Comparison of ENCODE assay signal across 31 mouse cellular contexts in the genomic region with DNA sequence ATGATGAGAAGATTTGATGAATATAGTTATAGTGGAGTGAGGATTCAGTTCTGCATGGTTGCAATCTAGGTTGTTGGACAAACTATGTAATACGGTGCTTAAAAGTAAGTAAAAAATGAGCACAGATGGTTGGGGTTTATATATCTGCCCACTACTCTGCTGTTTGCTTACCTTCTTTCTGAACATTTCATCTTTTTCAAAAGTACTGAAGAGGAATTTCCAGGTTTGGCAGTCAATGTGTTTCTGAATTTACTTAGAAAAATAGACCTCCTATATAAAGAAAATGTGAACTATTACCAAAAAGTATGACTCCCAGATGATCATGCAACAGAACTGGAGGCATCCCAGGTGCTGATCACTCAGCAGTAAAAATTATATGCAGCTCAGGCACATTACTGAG.
"Had no signal": no experiment of that assay in that cellular context is flagged by ENCODE, and none has a peak within 500 bp of the region (broad histone marks: within the 10 kb centered on the region; RNA-seq: fewer than 3 reads in every experiment).

No protein-coding gene starts in this region.

- H3K4me3 ChIP-seq: limb, embryonic 10.5 days; limb, embryonic 12.5 days; limb, embryonic 13.5 days; limb, embryonic 15.5 days; liver, embryonic 12.5 days; liver, embryonic 13.5 days; liver, embryonic 15.5 days; lung, embryonic 15.5 days; megakaryocyte, embryonic 14.5 days; midbrain, embryonic 10.5 days; midbrain, embryonic 12.5 days; midbrain, embryonic 13.5 days; midbrain, embryonic 15.5 days; myocyte; neural tube, embryonic 12.5 days had no signal

- H3K9me3 ChIP-seq: limb, embryonic 10.5 days; limb, embryonic 12.5 days; limb, embryonic 13.5 days; limb, embryonic 15.5 days; liver, embryonic 12.5 days; liver, embryonic 13.5 days; liver, embryonic 15.5 days; lung, embryonic 15.5 days; megakaryocyte, embryonic 14.5 days; midbrain, embryonic 10.5 days; midbrain, embryonic 12.5 days; midbrain, embryonic 13.5 days; midbrain, embryonic 15.5 days; neural tube, embryonic 12.5 days had no signal

- DNase-seq: left cerebral cortex, postnatal 4 days; liver; liver, embryonic 13.5 days; liver, postnatal 0 days; lung, adult 18-20 months; lung, adult 2 months; lung, embryonic 14.5 days; lung, postnatal 10 days; lung, postnatal 14 days; lung, postnatal 36 days; lung, postnatal 4 days had no signal

- H3K4me2 ChIP-seq: limb, embryonic 12.5 days; limb, embryonic 13.5 days; limb, embryonic 15.5 days; liver, embryonic 11.5 days; liver, embryonic 12.5 days; liver, embryonic 13.5 days; liver, embryonic 15.5 days; lung, embryonic 14.5 days; lung, embryonic 15.5 days; midbrain, embryonic 11.5 days; midbrain, embryonic 12.5 days; midbrain, embryonic 13.5 days; midbrain, embryonic 15.5 days; neural tube, embryonic 12.5 days had no signal

- H3K27ac ChIP-seq: limb, embryonic 10.5 days; limb, embryonic 12.5 days; limb, embryonic 13.5 days; limb, embryonic 15.5 days; liver, embryonic 12.5 days; liver, embryonic 13.5 days; liver, embryonic 14.5 days; liver, embryonic 15.5 days; lung, embryonic 15.5 days; macrophage; midbrain, embryonic 10.5 days; midbrain, embryonic 12.5 days; midbrain, embryonic 13.5 days; midbrain, embryonic 15.5 days; neural tube, embryonic 12.5 days had no signal

- ATAC-seq: liver, embryonic 12.5 days; liver, postnatal 0 days; lung, postnatal 0 days; midbrain, embryonic 13.5 days; midbrain, embryonic 15.5 days; midbrain, embryonic 16.5 days had no signal

- H3K4me1 ChIP-seq: limb, embryonic 10.5 days; limb, embryonic 12.5 days; limb, embryonic 13.5 days; limb, embryonic 15.5 days; liver, embryonic 12.5 days; liver, embryonic 13.5 days; liver, embryonic 15.5 days; lung, embryonic 15.5 days; megakaryocyte, embryonic 14.5 days; midbrain, embryonic 10.5 days; midbrain, embryonic 12.5 days; midbrain, embryonic 13.5 days; midbrain, embryonic 15.5 days; neural tube, embryonic 12.5 days had no signal

- H3K27me3 ChIP-seq: limb, embryonic 12.5 days; limb, embryonic 13.5 days; limb, embryonic 15.5 days; liver, embryonic 12.5 days; liver, embryonic 13.5 days; liver, embryonic 15.5 days; lung, embryonic 15.5 days; megakaryocyte, embryonic 14.5 days; midbrain, embryonic 12.5 days; midbrain, embryonic 13.5 days; midbrain, embryonic 15.5 days; neural tube, embryonic 12.5 days had no signal

- H3K9ac ChIP-seq: limb, embryonic 12.5 days; limb, embryonic 13.5 days; limb, embryonic 15.5 days; liver, embryonic 12.5 days; liver, embryonic 13.5 days; liver, embryonic 14.5 days; liver, embryonic 15.5 days; liver, postnatal 0 days; lung, embryonic 14.5 days; lung, embryonic 15.5 days; midbrain, embryonic 12.5 days; midbrain, embryonic 13.5 days; midbrain, embryonic 15.5 days; neural tube, embryonic 12.5 days had no signal

- H3K36me3 ChIP-seq: limb, embryonic 10.5 days; limb, embryonic 12.5 days; limb, embryonic 13.5 days; limb, embryonic 15.5 days; liver, embryonic 12.5 days; liver, embryonic 13.5 days; liver, embryonic 15.5 days; lung, embryonic 15.5 days; midbrain, embryonic 10.5 days; midbrain, embryonic 12.5 days; midbrain, embryonic 13.5 days; midbrain, embryonic 15.5 days; neural tube, embryonic 12.5 days had no signal
